Mouse (Mus musculus) CD4-positive, CD25-positive, alpha-beta regulatory T cell, adult 2 months (primary cell): ENCODE data around the gene Cmbl.

ENCODE experiments used
- DNase-seq: peaks from one replicate; pipeline ENCODE4 v3.0.0-alpha.2; 2012; ENCODE audit warnings: low read depth, low spot score

The Cmbl gene

GRCm38 (mm10) chr15:31565184-31565583, at the start of gene Cmbl:
Gene Cmbl (plus strand): TSS chr15:31565389.
- DNase-seq: no peak

GRCm38 (mm10) chr15:31517186-31517585, 48.0 kb upstream of the Cmbl start:
- DNase-seq: peak; percentile 18

- no peak for DNase-seq
These were observed 46.8 kb upstream of the Cmbl start for GRCm38 (mm10) chr15:31518371-31518770.

- no peak for DNase-seq
These were observed 46.2 kb upstream of the Cmbl start for GRCm38 (mm10) chr15:31519000-31519399.

GRCm38 (mm10) chr15:31526463-31526862, 38.7 kb upstream of the Cmbl start:
- DNase-seq: no peak

- no peak for DNase-seq
These were observed 36.7 kb upstream of the Cmbl start for GRCm38 (mm10) chr15:31528477-31528876.

GRCm38 (mm10) chr15:31529103-31529502, 36.1 kb upstream of the Cmbl start:
- no peak for DNase-seq

- DNase-seq: peak; percentile 60
These were observed 35.2 kb upstream of the Cmbl start for GRCm38 (mm10) chr15:31529811-31530658.

- DNase-seq: peak; percentile 96
These were observed 34.3 kb upstream of the Cmbl start, which contains the start of gene March6 for GRCm38 (mm10) chr15:31530659-31531445. Gene March6 (minus strand): TSS chr15:31531053.

- peak; percentile 50 for DNase-seq
These were observed 33.5 kb upstream of the Cmbl start for GRCm38 (mm10) chr15:31531446-31532330.

GRCm38 (mm10) chr15:31532331-31533021, 32.7 kb upstream of the Cmbl start:
- peak; percentile 12 for DNase-seq

- no peak for DNase-seq
These were observed 31.7 kb upstream of the Cmbl start for GRCm38 (mm10) chr15:31533529-31533928.

GRCm38 (mm10) chr15:31534421-31535258, 30.5 kb upstream of the Cmbl start:
- no peak for DNase-seq

GRCm38 (mm10) chr15:31535259-31535855, 29.8 kb upstream of the Cmbl start:
- no peak for DNase-seq

GRCm38 (mm10) chr15:31536051-31536737, 29.0 kb upstream of the Cmbl start:
- no peak for DNase-seq

GRCm38 (mm10) chr15:31537706-31538105, 27.5 kb upstream of the Cmbl start:
- no peak for DNase-seq

- DNase-seq: no peak
These were observed 26.8 kb upstream of the Cmbl start for GRCm38 (mm10) chr15:31538346-31538745.

GRCm38 (mm10) chr15:31539643-31540512, 25.3 kb upstream of the Cmbl start:
- DNase-seq: no peak
